Mouse (Mus musculus) adrenal gland, postnatal 36 days (tissue): ENCODE results near the gene Coch. TPM values are rescaled to one million over a fixed set of nuclear protein-coding genes. Genes with fewer than 3 reads are reported as not detected.
"Not testable (repeated sequence)": the region's sequence is repeated elsewhere in the genome, so short reads cannot be mapped to it uniquely, and the experiment has no call there.

ENCODE experiments used
- DNase-seq, 2 experiments: peaks; one replicate each; pipeline ENCODE4 v3.0.0; 2021; ENCODE audit warnings: mixed read lengths in 1 of 2
- total RNA-seq, 2 experiments: library from RNA; stranded (reverse); gene quantifications; 2 replicates each; pipeline ENCODE4 v1.2.3; 2021

Gene Coch
- total RNA-seq, 2 experiments from 2014 or later, result 0.36 TPM; not detected in 1

GRCm38 (mm10) chr12:51636689-51637470 is 43.7 kb downstream of the Coch start:
- DNase-seq, result no peak

- peak; percentile 13 to 20 for DNase-seq
Observed at GRCm38 (mm10) chr12:51641871-51642270, 48.7 kb downstream of the Coch start.

GRCm38 (mm10) chr12:51649401-51649800 is 56.3 kb downstream of the Coch start:
- DNase-seq, result not testable (repeated sequence)

Other genes with a start within 250 kb of the Coch start
- 10 to 100 TPM in 1 of 2 experiments, 1 to 10 TPM in 1; 8.7 to 13.3 TPM for gene G2e3, start 245.3 kb upstream of the Coch start, total RNA-seq
- gene Scfd1, start 215.8 kb upstream of the Coch start, total RNA-seq, result 10 to 100 TPM; 61.2 to 83.6 TPM
- gene Ap4s1, start 97.7 kb downstream of the Coch start, total RNA-seq, result 10 to 100 TPM; 26.3 to 26.7 TPM
- gene Strn3, start 98.6 kb downstream of the Coch start, total RNA-seq, result 10 to 100 TPM; 89.0 to 96.2 TPM
- gene Hectd1, start 236.2 kb downstream of the Coch start, total RNA-seq, result 10 to 100 TPM; 86.7 to 95.8 TPM